Mouse (Mus musculus) CD8-positive naive resting alpha-beta T cell, adult 2 months (primary cell): Measurements from ENCODE around the gene Cd8a.
A peak's percentile ranks its signal among the peaks of the same experiment; 100 is the strongest.

Experiments
- DNase-seq, 2 experiments: peaks; one replicate each; pipeline ENCODE4 v3.0.0; 2022; ENCODE audit warnings: low read depth in 2 of 2, low spot score in 2 of 2

Cd8a gene

DNA sequence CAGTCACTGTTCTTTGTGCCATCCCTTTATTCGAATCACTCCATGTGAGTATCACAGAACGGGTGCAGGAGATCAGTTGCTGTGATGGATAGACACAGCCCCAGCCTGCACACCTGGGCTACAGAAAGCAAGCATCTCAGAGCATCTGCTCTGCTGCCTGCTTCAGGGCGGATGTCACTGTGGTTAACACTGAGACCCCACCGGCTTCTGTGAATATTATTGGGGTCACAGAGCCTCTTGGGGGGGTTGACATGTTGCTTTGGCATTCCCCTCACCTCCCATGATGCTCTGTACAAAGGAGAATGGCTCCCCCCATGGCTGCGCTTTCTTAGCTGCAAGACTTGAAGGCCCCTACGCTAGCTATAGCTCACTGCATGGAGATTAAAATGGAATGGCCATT is 3.8 kb upstream of the Cd8a start:
- DNase-seq = peak; percentile 66 to 69

DNA sequence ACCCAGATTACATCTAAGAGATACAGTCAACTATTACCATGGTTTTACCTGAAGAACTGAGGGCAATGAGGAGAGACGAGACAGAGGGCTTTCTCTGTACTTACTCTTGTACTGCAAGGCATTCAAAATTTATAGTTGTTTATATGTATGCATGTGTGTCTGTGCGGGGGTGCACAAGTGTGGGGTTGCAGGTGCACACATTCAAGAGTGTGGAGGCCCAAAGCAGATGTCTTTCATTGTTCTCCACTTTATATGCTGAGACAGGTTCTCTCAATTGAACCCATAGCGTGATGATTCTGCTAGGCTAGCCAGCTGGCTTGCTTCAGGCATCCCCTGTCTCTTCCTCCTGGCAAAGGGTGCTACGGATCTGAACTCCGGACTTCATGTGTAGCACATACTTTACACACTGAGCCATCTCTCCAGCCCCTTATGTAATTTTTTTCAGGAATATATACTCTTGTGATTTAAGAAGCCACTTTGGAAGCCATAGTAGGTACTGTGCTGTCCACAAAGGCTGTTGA is 2.1 kb upstream of the Cd8a start:
- no peak for DNase-seq

DNA sequence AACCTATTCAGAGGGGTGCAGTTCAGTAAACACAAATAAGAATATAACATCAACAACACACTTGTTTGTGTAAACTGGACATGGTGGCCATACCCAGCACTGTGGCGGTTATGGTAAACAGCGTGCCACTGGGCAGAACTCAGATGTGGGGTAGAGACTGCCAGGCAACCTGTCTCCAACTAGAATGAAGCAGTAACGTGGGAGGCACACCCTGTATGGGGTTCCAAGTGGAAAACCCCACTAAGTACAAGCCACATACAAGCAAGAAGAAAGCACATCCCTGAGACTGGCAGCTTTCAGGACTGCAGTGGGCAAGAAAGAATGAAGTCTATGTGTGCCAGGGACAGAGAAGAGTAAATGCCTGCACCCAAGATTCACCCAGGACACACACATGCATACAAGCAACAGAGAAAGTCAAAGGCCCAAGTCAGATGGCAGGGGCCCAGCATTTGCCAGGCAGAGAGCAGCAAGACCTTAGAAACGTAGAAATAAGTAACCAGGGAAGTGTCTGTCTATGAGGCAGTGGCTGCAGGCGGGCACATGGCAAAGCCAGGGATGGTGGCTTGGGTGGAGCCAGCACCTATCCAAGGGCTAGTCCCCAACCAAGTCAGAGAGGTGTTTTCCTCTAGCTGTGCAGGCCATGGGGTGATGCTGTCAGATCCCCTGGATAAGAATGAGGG is 1.0 kb upstream of the Cd8a start:
- no peak for DNase-seq

DNA sequence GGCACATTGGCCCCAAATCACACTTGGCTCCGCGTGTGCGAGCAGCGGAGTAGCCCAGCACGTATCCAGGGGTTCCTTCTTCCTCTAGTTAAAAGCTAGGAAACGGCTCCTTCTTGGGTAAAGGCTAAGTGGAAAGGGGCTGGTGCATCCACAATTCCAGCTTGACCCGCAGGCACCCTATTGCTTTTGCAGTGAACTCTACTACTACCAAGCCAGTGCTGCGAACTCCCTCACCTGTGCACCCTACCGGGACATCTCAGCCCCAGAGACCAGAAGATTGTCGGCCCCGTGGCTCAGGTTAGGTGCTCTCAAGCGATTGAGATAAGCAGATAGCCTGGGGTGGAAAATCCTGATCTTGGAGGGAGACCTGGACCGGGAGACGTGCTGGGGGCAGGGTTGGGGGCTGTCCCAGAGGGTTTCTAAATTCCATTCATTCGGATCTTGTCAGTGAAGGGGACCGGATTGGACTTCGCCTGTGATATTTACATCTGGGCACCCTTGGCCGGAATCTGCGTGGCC is 1.1 kb downstream of the Cd8a start:
- no peak for DNase-seq

DNA sequence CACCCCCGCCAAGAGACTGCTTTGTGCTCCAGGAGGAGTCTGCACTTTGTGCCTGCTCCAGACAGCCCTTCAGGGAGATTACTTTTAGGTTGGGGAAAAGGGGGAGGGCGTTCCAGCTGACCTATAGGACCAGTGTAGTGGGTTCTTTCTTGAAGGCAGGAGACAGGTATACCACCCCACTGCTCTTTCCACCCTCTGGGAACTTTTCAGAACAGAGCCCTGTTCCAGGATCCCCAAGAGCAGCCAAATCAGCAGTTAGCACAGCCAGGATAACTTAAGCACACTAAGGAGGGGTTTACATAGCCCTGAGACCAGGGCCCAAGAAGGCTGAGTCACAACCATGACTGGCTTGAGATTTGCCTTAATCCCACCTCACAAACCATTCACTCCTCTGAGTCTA is 1.7 kb downstream of the Cd8a start:
- no peak for DNase-seq

DNA sequence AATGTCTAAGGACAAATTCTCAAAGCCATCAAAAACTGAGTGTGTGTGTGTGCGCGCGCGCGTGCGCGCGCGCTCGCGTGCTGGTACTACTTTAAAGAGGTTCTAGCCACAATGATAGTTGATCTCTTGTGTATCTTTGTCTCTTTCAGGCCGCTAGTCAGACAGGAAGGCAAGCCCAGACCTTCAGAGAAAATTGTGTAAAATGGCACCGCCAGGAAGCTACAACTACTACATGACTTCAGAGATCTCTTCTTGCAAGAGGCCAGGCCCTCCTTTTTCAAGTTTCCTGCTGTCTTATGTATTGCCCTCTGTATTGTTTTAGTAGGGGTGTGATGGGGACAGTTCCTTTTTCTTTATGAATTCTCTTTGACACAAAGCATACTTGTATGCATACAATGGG is 3.5 kb downstream of the Cd8a start:
- DNase-seq = peak; percentile 53 to 64

DNA sequence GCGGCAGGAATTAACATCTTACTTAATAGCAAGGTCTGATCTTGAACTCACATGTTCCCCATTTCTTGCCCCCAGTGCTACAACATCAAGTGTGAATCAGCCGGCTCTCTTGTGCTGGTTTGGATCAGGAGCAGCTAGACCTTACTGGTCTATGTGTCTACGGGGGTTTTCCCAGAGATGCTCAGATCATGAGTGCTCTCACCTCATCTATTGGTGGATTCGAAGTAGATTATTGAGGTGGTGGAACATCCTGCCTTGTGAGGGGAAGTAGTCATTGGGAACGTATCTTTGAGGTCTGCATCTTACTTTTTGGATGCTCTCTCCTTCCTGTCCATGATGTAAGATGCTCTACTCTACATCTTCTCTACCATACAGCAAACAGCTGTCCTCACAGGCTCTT is 8.4 kb downstream of the Cd8a start:
- peak; percentile 62 to 65 for DNase-seq

DNA sequence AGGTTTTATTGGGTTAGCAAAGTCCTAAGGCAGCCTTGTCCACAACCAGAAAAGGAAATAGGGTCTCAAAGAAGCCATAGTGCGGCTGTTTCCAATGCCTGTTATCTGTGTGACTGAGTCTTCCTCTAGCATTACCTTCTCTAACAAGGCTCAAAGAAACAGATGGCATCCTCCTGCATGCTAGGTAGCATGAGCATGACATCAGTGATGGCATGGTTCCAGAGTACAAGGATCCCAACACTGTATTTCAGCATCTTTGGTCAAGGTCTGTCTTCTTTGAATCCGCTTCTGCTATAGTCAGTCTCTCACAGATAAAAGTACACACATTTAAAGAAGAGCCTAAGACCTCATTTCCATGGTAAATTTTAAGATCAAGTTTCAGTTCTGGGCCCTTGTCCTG is 17.3 kb downstream of the Cd8a start:
- DNase-seq = no peak

DNA sequence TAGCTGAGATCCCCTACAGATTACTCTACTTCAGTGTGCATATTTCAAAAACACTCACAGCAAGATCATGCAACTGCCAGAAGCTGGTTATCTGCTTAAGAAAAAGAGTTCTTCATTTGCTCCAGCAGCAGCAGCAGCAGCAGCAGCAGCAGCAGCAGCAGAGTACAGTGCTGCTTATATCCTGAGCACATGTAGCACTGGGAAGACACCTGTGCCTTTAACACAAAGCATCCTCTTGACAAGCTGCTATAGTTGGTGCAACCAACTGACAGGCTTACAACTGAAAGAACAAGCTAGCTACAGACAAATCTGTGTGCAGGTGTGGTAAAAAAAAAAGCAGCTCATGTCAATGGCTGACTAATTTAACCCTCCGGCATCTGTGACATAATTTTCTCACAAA is 22.8 kb downstream of the Cd8a start:
- DNase-seq = no peak

DNA sequence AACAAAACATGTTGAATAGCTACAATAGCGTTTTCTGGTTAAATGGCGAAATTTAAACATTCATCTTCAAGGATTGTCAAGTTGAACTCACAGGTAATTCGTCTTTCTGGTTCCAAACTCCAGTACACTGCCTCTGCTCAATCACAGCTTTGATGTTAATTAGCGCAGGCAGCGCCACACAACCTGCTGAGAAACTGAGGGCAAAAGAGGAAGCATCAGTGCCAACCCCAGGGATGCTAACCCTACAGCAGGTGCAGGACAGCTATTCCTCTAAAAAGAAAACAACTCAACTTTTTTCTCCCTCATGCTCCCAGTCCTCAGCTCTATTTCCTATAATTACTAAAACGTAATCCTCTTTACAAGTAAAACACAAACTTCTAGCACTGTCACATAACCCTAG is 23.5 kb downstream of the Cd8a start:
- no peak for DNase-seq

DNA sequence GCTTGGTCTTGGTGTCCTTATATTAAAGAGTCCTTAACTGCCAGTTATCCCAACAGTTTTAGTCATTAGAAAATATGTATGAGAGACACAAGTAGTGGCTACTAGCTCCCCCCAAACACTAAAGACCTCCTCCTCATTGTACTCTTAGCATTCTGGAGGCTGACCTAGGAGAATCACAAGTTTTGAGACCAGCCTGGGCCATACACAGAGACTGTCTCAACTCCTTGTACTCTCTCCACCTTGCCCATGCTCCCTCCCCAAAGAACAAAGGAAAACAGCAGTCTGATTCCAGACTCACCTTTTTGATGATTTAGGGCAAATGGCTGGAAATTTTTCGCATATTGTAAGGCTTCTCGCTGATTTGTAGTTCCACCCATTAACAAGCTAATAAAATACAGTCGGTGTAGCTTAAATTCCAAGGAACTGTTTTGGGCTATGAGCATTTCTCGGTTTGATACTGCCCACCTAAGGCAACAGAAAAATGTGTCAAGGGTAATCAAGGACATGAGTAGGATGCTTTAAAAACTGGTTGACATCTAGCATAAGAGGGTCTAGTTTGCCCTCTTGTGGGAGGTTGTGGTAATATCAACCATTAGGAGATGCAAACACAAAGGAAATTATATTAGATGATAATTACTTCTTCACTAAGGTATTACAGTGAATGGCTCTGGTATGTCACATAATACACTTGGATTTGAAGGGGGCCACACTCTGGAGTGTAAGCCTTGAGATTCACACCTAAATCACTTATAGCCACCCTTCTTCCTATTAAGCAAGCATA is 25.8 kb downstream of the Cd8a start:
- peak; percentile 50 to 69 for DNase-seq

DNA sequence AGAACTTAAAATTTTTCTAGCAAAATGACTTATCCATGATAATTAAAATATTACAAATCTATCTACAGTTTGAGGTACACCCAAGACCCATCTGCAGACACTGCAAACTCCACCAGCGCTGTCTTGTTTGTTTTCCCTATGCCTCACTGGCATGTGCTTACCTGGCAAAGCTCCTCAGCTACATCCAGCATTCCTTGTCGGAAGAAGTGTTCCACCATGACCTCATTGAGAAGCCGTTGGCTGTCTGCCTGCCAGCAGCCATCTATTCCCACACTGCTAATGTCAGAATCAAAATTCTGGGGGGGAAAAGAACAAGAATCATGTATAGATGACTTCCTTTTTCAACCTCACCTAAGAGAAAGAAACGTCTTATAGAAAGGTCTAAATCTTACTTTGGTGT is 41.4 kb downstream of the Cd8a start:
- DNase-seq = no peak

DNA sequence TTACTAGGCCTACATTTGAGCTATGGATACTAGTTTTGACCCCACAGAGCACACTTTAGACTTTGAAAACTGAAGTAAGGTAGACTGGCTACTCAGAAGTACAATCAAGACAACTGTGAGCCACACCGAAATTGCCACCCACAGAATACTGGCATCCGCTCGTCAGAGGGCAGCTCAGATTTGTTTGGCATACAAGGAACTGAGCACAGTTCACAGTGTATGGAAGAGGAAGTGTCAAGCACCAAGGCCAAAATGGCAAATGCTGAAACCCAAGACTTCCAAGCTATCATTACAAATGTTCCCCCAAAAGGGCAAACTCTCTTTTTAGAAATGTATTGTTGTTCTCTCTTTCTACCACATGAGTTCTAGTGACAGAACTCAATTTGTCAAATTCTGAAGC is 42.2 kb downstream of the Cd8a start:
- no peak for DNase-seq

DNA sequence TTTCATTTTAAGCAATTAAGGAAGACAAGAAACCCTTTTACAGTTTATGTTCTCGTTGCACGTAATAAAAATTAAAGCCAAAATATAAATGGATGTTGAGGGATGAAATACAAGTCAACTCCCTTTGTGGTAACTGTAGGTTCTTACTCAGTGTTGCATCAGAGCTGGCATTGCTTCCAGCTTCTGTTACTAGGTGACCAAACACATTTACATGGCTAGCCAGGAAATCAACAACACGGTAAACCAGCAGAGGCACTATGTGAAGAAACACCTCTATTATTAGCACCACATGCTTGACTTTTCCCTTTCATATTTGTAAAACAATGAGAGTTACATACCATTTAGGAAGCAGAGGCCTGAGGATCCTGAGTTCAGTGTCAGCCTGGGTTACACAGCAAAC is 45.6 kb downstream of the Cd8a start:
- DNase-seq = no peak

DNA sequence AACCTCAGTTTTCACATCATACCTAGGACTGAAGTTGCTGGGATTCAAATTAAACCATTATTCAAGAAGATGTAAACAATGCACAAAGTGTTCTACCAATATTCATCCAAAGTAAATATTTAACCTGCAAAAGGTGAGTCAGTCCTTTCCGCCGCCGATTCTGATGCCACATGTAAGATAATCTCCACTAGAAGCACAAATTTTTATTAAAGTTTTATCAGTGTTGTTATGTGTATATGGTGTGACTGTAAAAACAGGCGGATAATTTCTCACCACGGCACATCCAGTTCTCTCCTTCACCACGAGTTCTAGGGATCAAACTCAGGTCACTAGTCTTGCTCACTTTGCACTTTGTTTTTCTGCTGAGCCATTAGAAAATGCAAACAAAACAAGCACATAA is 47.6 kb downstream of the Cd8a start:
- DNase-seq = no peak

DNA sequence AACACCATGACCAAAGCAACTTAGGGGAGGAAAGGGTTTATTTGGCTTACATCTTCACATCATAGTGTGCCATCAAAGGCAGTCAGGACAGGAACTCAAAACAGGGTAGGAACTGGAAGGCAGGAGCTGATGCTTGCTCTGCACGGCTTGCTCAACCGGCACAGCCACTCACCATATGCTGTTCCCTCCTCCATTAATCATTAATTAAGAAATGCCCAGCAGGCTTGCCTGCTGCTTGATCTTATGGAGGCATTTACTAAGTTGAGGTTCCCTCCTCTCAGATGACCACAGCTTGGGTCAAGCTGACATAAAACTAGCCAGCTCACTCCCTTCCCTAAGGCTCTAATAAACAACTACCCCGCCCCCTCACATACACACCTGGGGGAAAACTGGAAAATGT is 48.9 kb downstream of the Cd8a start:
- DNase-seq = no peak

DNA sequence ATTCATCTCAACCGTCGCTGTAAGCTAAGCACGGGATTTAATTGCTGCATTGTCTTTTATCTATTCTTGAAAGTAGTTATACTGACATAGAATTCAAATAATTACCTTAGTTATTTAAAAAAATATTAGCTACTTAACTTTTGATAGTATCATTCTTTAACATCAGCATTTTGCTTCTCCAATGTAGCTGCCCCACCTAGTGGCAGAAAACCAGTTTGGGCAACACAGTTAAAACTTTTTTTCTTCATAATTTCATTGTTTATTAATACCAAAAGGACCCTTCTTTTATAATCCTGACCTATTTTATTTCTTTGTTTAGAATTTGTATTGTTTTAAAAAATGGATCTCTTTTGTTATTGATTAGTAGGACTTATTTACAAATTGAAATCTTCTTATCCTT is 49.9 kb downstream of the Cd8a start:
- peak in 1 of 2 experiments; percentile 38 for DNase-seq

DNA sequence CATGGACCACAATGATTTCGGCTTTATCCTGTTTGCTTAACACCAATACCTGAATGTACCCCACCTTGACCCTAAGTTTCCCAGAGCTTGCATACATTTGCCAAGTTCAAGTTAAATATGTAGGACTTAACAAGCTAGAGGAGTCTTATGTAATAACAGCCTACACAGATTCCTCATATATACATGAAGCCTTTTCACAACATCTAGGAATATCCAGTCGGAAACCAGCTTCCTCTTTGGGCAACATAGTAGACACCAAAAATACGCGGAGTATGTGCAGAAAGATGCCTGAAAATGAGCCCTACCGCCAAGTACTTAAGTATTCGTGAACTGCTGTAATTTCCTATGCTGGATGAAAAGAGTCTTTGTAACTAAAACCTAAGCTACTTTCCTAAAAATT is 52.5 kb downstream of the Cd8a start:
- no peak for DNase-seq

DNA sequence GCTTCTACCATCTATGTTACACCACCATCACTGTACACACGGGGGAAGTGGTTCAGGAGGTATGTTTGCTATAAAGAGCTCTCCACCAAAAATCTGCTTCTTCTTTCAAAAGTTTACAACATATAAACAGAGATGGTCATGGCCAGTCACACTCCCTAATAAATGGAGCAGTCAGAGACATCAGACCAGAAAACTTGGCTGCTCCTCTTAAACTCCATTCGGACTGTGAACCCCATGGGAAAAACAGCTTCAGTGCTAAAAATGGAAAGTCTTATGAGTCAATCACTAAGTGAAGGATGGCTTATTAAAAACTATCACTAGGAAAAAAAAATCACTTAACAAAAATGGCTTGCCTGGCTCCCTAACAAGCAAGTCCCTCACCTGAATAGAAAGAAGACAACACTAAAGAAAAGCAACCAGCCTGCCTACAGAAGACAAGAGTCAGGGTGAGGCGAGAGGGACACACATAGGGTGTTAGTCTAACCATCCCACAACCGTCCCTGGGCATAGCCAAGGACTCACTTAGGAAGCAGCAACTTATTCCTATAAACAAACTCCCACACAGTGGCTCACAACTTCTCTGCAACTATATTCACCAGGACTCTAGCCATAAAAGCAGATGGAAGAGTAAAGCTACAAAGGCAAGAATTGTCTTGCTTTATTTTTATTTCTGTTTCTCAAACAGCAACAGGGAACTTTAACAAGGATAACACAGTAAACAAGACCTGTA is 54.9 kb downstream of the Cd8a start:
- no peak for DNase-seq
